Mouse (Mus musculus): ENCODE data around the gene Spef1. TPM values are rescaled to one million over a fixed set of nuclear protein-coding genes. Genes with fewer than 3 reads are reported as not detected.
A peak's percentile ranks its signal among the peaks of the same experiment; 100 is the strongest.

Spef1 gene
- polyA plus RNA-seq, 1 experiment from 2014 or later: 5.4 TPM

DNA sequence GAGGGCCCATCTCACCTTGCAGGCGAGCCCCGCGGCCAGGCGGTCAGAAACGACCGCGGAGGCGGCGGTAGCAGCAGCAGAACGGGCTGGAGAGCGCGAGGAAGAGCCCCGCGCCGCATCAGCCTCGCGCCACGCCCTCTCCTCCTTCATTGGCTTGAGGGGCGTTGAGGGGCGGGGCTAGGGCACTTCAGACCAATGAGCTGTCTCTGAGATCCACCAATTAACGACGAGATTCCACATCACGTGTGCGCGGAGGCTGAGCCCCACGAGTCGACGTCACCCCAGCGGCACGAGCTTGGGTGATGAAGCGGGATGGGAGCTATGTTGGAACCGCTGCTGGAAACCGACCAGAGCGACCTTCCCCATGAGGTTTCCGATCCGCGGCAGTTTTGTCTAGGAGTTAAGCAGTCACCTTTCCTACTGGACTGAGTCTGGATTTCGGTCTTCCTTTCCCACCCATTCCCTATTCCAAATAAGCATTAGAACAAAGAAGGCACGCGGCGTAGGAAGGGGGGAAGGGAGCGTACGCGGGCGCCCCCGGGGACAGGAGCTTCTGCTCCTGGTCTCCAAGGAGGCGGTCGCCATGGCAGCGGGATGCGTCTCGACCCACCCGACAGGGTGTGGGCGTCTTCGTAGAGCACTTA, 27.0 kb downstream of the Spef1 start, which contains the start of gene 1700037H04Rik:
TSS of gene 1700037H04Rik (minus strand) at position 144 of the 644 bp plus-strand sequence.
- under 1% methylated on average over 54 of the region's 54 CpGs for WGBS
- H3K27me3 ChIP-seq (ENCODE audit: insufficient read depth, poor library complexity, severe bottlenecking): no peaks in the 10 kb centered on the region
- DNase-seq (ENCODE audit: low spot score): peak; percentile 96
- no peaks in the 10 kb centered on the region for H3K9me3 ChIP-seq
- peak within 1 kb of the TSS; percentile 86 for H3K4me3 ChIP-seq
- H3K36me3 ChIP-seq: peaks cover 14% of the 10 kb centered on the region
- peaks cover 47% of the 10 kb centered on the region for H3K4me1 ChIP-seq (replicated peaks)
- H3K27ac ChIP-seq: peak within 1 kb of the TSS; percentile 95

DNA sequence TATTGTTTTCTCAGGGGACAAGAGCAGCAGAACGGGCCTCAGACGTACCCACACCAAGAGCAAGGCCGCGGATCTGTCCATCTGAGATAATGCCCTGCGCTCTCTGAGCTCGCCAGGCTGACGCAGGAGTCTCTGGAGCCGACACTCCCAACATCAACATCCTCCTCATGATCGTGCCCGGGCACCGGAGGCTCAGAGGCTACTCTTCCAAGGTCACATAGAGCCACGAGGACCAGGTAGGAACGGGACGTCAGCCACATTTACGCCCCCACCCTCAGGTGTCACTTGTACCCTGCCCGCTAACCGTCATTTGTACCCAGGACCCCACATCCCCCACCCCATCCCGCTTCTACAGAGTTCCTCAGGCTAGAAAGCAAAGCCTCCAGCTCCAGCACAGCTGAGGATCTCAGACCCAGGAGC, 27.6 kb downstream of the Spef1 start:
- Histone ChIP-seq H3K27ac (peak overlapping the region; percentile 95), H3K9me3 (no peaks in the 10 kb centered on the region), H3K36me3 (peaks cover 19% of the 10 kb centered on the region), H3K27me3 (ENCODE audit: insufficient read depth, poor library complexity, severe bottlenecking) (no peaks in the 10 kb centered on the region), H3K4me3 (peak overlapping the region; percentile 86), H3K4me1 (replicated peaks) (peaks cover 47% of the 10 kb centered on the region)
- under 1% methylated on average over 18 of the region's 18 CpGs for WGBS
- no peak for DNase-seq (ENCODE audit: low spot score)

DNA sequence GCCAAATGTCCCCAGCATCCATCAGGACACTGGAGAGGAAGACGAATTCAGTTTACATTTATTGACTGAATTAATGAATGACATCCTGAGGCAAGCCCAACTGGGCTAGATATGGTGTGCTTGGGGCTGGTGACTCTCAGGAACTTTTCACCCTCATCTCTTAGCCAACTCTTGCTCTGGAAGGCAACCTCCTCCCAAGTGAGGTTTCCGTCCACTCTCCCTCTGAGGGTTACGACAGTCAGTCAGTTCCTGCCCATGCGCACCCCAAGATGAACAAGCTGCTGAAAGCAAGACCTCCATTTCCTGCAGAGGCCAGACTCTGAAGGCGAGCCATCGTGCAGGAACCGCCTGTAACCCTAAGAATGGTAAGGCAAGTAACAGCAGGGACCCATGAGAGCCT, 30.1 kb downstream of the Spef1 start:
- Histone ChIP-seq H3K4me1 (replicated peaks) (peaks cover 52% of the 10 kb centered on the region), H3K36me3 (peaks cover 43% of the 10 kb centered on the region), H3K9me3 (no peaks in the 10 kb centered on the region), H3K27me3 (ENCODE audit: insufficient read depth, poor library complexity, severe bottlenecking) (no peaks in the 10 kb centered on the region), H3K27ac (no peak overlapping the region), H3K4me3 (no peak overlapping the region)
- WGBS: 94% methylated on average over 7 of the region's 7 CpGs
- DNase-seq (ENCODE audit: low spot score): no peak

DNA sequence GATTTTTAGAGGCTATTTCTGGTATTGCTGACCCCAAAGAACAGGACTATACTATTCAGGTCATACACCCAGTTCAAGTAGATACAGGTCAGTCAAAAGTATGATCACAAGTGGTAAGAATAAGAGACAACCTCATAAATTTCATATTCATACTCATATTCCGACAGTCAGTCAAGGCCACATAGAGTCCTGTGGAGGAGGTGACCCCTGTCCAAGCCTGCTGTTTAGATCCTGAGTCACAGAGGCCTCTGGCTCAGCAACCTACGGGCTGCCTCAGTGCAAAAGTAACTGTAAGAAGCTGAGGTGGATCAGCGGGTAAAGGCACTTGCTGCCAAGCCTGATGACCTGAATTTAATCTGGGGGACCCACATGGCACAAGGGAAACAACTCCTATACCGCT, 33.0 kb downstream of the Spef1 start:
- peaks cover 36% of the 10 kb centered on the region for H3K4me1 ChIP-seq (replicated peaks)
- WGBS: 92% methylated on average over 4 of the region's 4 CpGs
- no peaks in the 10 kb centered on the region for H3K27me3 ChIP-seq (ENCODE audit: insufficient read depth, poor library complexity, severe bottlenecking)
- H3K4me3 ChIP-seq: no peak overlapping the region
- H3K9me3 ChIP-seq: no peaks in the 10 kb centered on the region
- H3K36me3 ChIP-seq: peaks cover 72% of the 10 kb centered on the region
- no peak for DNase-seq (ENCODE audit: low spot score)
- H3K27ac ChIP-seq: no peak overlapping the region

DNA sequence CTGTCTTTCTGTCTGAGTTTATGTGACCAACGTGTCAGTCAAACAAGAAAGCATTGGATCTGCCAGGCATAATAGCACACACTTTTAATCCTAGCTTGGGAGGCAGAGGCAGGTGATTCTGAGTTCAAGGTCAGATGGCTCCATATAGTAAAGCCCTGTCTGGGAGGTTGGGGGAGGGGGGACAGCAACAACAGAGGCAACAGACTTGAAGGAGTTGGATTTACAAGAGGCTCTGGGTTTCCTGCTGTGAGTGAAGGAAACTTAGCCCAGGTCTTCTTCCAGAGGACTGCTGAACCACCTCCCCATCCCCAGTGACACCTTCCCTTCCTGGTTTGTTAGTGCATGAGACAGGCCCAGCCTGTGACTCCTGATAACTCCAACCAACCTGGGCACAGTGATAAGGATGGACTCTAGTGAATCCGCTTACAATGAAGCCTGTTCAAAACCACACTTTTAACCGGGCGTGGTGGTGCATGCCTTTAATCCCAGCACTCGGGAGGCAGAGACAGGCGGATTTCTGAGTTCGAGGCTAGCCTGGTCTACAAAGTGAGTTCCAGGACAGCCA, 34.8 kb downstream of the Spef1 start:
- no peak for DNase-seq (ENCODE audit: low spot score)
- H3K9me3 ChIP-seq: no peaks in the 10 kb centered on the region
- H3K4me1 ChIP-seq (replicated peaks): peaks cover 26% of the 10 kb centered on the region
- H3K27me3 ChIP-seq (ENCODE audit: insufficient read depth, poor library complexity, severe bottlenecking): no peaks in the 10 kb centered on the region
- H3K27ac ChIP-seq: no peak overlapping the region
- H3K36me3 ChIP-seq: peaks cover 90% of the 10 kb centered on the region
- WGBS: 93% methylated on average over 7 of the region's 7 CpGs
- no peak overlapping the region for H3K4me3 ChIP-seq

DNA sequence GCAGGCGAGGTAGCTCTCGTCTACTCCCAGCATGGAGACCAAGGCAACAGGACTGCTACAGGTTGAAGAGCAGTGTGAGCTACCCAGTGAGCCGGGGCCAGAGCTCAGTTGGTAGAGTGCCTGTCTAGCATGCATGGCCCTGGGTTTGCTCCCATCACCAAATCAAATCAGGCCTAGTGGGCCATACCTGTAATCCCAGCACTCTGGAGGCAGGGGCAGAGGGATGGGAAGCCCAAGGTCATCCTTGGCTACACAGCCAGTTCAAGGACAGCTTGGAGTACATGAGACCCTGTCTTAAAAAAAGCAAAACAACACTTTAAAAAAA, 37.9 kb downstream of the Spef1 start:
- WGBS: 95% methylated on average over 3 of the region's 3 CpGs
- Histone ChIP-seq H3K36me3 (peaks cover 100% of the 10 kb centered on the region), H3K27ac (no peak overlapping the region), H3K27me3 (ENCODE audit: insufficient read depth, poor library complexity, severe bottlenecking) (no peaks in the 10 kb centered on the region), H3K9me3 (no peaks in the 10 kb centered on the region), H3K4me1 (replicated peaks) (peaks cover 13% of the 10 kb centered on the region; the same call in 1 of the 2 replicates), H3K4me3 (no peak overlapping the region)
- no peak for DNase-seq (ENCODE audit: low spot score)

DNA sequence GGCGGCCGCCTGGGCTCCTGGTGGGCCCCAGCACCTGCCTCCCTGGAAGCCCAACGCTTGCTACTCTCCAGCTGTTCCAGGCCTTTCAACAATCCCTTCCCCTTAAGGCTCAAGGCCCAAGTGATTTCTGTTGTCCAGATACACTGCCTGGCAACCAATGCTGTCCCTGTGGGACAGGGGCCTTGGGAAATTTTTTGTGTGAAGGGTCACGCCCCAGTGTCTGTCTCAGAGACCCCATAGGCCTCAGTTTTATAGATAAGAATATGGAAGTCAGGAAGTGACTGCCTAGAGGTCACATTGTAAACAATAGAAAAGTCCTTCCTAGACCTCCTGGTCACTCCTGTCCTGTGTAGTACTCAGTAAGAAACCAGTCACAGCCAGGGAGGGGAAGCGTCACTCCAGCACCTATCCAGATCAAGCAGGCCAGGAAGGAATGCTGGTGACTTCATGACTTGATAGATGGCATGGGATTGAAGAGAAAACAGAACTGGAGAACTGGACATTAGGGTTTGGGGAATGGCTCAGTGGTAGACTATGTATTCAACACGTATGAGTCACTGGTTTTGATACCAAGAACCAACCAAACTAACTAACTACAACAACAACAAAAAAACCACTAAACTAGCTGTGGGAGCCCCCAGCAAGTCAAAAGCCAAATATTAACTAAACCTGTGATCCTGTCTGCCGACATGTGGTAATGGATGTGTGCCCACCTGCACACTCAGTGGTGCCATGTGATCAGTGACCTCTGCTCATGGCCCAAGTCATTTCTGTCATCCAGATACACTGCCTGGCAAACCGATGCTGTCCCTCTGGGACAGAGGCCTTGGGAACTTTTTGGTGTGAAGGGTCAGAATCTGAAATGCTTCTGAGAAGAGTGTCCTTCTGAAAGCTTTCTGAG, 38.5 kb downstream of the Spef1 start:
- WGBS: 87% methylated on average over 8 of the region's 8 CpGs
- DNase-seq (ENCODE audit: low spot score): no peak
- H3K27ac ChIP-seq: no peak overlapping the region
- peaks cover 100% of the 10 kb centered on the region for H3K36me3 ChIP-seq
- no peaks in the 10 kb centered on the region for H3K9me3 ChIP-seq
- H3K27me3 ChIP-seq (ENCODE audit: insufficient read depth, poor library complexity, severe bottlenecking): no peaks in the 10 kb centered on the region
- no peak overlapping the region for H3K4me3 ChIP-seq
- H3K4me1 ChIP-seq (replicated peaks): peaks cover 13% of the 10 kb centered on the region; the same call in 1 of the 2 replicates

DNA sequence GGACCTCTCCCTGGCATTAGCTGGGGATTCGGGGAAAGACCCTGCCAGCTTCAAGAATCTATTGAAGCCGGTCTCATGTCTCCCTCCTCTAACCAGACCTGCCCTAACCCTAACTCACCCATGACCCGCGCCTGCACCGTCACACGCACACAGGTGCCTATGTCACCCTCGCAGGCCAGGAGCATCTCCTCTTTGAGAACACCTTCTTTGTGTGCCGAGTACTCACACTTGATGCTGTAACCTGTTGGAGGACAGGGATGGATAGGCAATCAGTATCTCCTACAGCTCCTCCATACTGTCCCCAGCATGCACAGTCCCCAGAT, 40.1 kb downstream of the Spef1 start:
- DNase-seq (ENCODE audit: low spot score): no peak

DNA sequence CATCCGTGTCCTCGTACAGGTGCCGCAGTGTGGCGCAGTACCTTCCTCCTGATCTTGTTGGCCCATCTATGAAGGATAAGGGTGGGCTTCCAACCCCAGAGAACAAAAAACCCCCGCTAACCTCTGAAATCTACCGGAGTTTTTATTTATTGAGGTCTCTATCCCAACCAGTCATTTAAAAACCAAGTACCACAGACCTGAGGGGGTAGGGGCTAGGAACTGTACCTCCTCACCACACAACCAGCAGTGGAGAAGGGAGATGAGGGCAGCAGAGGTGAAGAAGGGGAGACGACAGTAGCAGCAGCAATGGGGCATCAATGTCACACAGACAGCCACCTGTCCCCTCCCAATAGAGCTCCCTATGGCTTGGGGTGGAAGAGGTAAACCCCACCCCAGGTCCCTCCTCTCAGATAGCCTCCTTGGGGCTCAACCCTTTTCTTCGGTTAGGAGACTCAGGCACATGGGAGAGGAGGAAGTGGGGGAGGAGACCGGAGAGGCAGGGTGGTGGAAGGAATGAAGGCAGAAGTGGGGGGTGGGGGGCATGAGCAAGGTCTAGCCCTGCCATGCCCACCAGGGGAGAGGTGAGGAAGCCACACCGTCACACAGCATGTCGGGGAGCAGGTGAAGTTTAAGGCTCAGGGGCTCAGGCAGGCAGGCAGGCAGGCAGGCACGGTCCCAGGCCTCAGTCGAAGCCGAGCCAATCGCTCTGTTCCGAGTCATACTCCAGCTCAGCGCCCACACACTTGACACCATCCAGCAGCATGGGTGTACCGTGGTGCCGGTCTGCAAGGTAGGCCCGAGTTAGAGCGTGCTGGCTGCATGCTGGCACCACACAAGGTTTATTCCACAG, 40.7 kb downstream of the Spef1 start:
- Histone ChIP-seq H3K4me1 (replicated peaks) (peaks cover 19% of the 10 kb centered on the region), H3K4me3 (no peak overlapping the region), H3K9me3 (no peaks in the 10 kb centered on the region), H3K27ac (no peak overlapping the region), H3K36me3 (peaks cover 88% of the 10 kb centered on the region), H3K27me3 (ENCODE audit: insufficient read depth, poor library complexity, severe bottlenecking) (no peaks in the 10 kb centered on the region)
- DNase-seq (ENCODE audit: low spot score): no peak
- 92% methylated on average over 21 of the region's 21 CpGs for WGBS

More for the DNA sequence above, 40.1 kb downstream of the Spef1 start:
- Histone ChIP-seq H3K27me3 (ENCODE audit: insufficient read depth, poor library complexity, severe bottlenecking) (no peaks in the 10 kb centered on the region), H3K4me1 (replicated peaks) (peaks cover 19% of the 10 kb centered on the region), H3K4me3 (no peak overlapping the region), H3K9me3 (no peaks in the 10 kb centered on the region), H3K36me3 (peaks cover 93% of the 10 kb centered on the region), H3K27ac (no peak overlapping the region)
- 93% methylated on average over 8 of the region's 8 CpGs for WGBS

DNA sequence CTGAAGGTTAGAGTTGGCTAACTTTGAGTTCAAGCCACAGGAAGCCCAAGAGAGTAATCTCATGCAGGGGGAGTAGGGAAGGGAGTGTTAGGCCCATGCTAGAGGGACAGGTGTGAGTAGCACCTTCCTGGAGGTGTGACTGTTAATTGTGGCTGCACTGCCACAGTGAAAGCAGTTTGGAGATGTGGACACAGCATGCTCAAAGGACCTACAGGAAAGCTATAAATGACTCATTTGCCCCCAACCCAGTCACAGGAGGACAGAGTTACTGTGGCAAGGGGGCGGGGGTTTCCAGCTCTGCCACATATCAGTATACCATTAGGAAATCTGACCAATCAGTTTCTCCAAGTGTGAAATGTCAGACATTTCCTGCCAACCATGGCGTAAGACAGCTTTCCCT, 41.5 kb downstream of the Spef1 start:
- Histone ChIP-seq H3K4me3 (no peak overlapping the region), H3K9me3 (no peaks in the 10 kb centered on the region), H3K4me1 (replicated peaks) (peaks cover 27% of the 10 kb centered on the region), H3K27me3 (ENCODE audit: insufficient read depth, poor library complexity, severe bottlenecking) (no peaks in the 10 kb centered on the region), H3K27ac (no peak overlapping the region), H3K36me3 (peaks cover 79% of the 10 kb centered on the region)
- no peak for DNase-seq (ENCODE audit: low spot score)
- WGBS: 92% methylated on average over 2 of the region's 2 CpGs

DNA sequence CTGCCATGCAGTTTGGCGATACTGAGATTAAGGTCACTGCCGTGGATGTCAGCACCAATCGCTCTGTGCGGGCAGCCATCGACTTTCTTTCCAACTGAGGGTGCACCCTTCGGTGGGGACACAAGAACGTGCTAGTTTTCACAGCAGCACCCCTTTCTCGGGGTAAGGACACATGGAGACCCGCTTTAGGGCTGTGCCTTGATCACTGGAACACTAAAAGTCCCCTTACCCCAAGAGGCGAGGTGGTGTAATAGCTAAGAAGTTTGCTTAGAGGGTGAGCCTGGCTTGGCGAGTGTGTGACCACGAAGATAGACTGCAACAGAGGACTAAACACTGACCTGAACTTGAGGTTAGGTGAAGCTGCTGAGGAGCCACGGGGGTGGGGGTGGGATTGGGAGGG, 42.0 kb downstream of the Spef1 start:
- Histone ChIP-seq H3K36me3 (peaks cover 75% of the 10 kb centered on the region), H3K27me3 (ENCODE audit: insufficient read depth, poor library complexity, severe bottlenecking) (no peaks in the 10 kb centered on the region), H3K4me3 (no peak overlapping the region), H3K27ac (no peak overlapping the region), H3K4me1 (replicated peaks) (peaks cover 31% of the 10 kb centered on the region), H3K9me3 (no peaks in the 10 kb centered on the region)
- DNase-seq (ENCODE audit: low spot score): no peak
- 65% methylated on average over 13 of the region's 13 CpGs for WGBS

DNA sequence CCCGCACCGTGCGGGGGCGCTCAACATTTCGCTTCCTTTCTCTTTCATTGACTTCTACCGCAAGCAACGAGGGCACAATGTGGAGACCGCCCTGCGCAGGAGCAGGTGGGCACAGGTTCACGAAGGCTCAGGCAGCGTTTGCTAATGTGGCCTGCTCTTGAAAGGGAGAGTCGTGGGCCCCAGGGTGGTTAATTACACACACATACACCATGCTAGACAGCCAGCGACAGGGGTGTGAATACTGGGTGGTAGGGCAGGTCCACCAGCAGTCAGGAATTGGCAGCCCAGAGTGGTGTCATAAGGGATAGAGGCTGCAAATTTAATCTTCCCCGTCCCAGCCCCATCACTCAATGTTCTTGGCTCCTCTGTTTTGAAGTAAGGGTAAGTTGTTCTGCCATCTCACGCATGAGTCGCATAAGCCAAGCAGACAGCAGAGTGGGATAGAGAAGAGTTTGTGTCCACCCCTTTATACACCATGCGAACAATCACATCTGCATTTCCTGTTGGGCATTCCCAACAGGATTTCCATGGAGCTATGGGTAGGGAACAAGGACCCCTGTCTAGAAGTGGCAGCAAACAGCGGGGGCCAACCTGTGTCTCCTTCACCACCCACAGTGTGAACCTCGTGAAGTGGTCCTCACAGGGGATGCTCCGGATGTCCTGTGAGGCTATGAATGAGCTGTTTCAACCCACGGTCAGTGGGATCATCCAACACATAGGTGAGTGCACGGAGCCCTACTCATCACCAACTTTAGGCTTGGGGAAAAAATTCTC, 43.9 kb downstream of the Spef1 start:
- no peak overlapping the region for H3K27ac ChIP-seq
- WGBS: 64% methylated on average over 22 of the region's 22 CpGs
- H3K9me3 ChIP-seq: no peaks in the 10 kb centered on the region
- H3K4me1 ChIP-seq (replicated peaks): peaks cover 41% of the 10 kb centered on the region
- H3K27me3 ChIP-seq (ENCODE audit: insufficient read depth, poor library complexity, severe bottlenecking): no peaks in the 10 kb centered on the region
- H3K36me3 ChIP-seq: peaks cover 63% of the 10 kb centered on the region
- peak overlapping the region; percentile 27 for H3K4me3 ChIP-seq
- DNase-seq (ENCODE audit: low spot score): no peak

All from hindbrain, embryonic 10.5 days (tissue).